Mouse (Mus musculus) forelimb bud, embryonic 11.5 days (tissue): ENCODE measurements at regions not wholly inside any gene's neighbourhood (a gene's known extent, or its start where the extent isn't known, plus 50 kb on each side); places are given as distances from the start of the nearest gene placed in this dataset.

Experiments used
- DNase-seq: peaks from one replicate; pipeline ENCODE4 v3.0.0-alpha.2; 2012; ENCODE audit warnings: low read depth, low spot score

DNA sequence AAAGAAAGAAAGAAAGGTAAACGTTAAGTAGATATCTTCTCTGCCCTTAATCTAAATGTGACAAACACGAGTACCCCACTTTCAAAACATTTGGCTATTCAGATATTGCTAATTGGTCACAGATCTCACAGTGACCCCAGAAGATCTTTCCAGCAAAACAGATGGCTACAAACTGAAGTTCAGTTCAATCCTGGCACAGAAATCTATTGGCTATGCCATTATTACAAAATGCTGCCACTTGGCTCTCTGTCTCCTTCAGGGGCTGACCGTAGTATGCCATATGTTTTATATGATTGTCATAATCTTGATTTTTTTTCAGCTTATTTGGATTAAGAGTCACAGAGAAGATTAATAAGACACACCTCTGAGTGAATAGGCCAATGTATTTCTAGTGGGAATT, 873.2 kb downstream of the Slc22a22 start:
- DNase-seq: no peak

- DNase-seq: no peak
Measured at GRCm38 (mm10) chr15:56592656-56593055, 884.8 kb downstream of the Slc22a22 start.

DNA sequence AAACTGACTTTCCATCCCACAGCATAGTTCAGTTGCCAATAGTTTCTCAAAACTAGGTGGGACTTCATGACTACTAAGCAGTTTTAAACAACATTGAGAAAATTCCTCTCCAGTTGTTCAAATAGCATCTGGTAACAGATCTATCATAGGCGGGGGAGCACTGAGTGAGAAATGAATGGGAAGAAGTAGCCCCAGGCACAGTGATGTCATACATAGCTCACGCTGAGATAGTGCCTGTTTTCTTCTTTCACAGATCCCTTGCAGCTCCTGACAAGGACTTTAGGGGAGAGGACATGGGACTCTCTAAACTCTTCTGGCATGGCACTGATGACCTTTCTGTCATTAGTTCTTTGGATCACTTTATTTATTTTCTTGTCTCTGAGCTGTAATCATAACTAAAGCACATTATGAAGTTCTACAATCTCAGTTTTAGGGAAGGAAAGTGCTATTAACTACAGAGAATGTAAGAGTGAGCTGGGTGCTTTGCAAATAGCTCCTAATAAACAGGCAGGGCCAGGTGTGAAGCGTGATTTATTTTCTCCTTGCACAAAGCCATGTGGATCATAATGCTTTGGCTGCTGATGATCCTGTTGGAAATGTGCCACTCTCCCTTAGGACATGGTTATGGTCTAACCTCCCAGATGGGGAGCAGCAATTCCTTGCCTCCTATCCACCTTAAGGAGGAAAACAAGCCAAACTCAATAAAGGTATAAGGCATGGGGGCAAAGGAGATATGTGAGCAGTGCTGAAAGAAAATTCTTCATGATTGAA, 896.5 kb downstream of the Slc22a22 start:
- DNase-seq: no peak

- no peak for DNase-seq
Measured at GRCm38 (mm10) chr15:56563192-56563591, 914.2 kb downstream of the Slc22a22 start.

- no peak for DNase-seq
Measured at GRCm38 (mm10) chr15:56562785-56563184, 914.6 kb downstream of the Slc22a22 start.

DNA sequence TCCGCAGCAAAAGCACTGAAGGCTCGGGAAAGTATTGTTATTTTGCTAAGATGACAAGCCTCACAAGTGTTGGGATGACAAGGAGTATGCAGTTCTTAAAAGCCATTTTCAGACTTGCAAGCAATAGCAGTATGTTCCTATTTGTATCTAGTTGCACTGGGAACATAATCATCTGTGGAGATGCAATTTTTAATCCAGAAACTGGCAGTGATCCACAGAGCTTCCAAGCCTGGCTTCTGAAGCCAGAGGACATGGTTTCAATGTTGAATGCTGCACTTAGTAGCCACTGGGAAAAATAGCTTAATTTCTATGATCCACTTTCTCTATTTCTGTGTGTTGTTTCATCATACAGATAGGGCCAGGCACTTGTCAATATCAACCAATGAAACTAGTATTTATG, 915.3 kb downstream of the Slc22a22 start:
- DNase-seq: no peak

DNA sequence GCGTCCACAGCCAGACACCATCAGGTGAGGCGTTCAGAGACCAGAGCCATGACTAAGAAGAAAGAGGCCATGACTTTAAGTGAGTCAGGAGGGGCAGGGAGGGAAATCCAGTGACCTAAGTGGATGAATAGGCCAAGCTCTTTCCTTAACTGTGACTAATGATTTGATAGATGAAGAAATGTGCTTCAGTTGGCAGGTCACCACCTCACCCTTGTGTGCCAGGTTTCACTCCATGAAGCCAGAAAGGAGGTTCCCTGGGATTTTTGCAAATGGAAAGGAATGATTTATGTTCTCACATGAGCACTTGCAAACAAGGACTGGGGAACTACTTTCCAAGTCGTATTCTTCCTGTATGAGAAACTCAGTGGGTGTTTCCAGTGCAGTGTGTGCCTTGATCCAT, 923.0 kb downstream of the Slc22a22 start:
- no peak for DNase-seq

DNA sequence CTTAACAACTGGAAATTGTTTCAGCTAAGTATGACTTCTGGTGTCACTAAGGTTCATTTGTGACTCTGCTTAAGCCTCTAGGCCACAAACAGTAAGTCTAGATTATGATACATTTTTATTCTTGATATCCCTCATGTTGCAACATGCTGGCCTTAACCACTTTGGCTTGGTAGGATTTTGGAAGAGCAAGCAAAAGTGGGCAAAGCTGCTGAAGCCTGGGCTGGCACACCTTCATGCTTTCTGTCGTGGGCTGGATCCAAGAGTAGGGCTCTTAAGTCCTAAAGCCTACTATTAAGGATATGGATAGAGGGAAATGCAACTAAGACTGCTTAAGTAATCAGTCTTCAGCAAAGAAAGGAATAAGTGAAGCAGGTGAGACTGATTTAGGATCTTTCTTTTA, 923.6 kb downstream of the Slc22a22 start:
- no peak for DNase-seq

- DNase-seq: no peak
Measured at GRCm38 (mm10) chr15:56531529-56531928, 945.9 kb downstream of the Slc22a22 start.

DNA sequence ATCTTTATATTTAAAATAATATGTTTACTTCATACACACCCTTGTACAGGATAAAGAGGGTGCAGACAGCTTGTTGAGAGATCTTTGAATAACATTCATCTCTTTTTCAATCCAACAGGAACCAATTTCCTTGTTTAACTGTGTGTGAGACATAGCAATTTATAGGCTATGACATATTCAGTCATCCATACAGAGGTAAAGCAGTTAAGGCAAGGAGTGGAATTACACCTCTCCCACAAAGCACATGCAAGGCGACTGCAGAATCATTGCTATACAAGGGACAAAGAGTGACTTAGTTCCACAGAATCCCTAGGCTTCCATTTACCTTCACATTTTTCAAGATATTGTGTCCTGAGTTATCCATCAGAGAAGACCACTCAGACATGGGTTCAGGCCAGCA, 959.0 kb downstream of the Slc22a22 start:
- DNase-seq: no peak

DNA sequence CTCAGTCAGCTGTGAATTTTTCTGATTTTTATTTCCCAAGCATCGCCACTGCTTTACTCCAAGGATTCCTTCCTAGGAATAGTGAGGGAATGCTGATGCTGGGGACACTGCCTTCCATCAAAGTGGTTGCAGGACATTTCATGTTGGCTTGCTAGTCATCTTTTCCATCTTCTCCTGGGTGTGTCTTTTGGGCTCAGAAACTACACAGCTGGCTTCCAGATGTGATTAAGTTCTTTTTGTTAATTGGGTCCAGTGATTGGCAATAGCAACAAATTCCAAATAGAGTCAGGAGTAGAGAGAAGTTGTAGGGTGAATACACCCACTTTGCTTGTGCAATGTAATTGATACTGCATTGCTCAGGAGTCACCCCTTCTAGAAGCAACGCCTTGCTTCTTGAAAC, 961.3 kb downstream of the Slc22a22 start:
- no peak for DNase-seq

GRCm38 (mm10) chr15:56498774-56499173, 978.7 kb downstream of the Slc22a22 start:
- DNase-seq: no peak

DNA sequence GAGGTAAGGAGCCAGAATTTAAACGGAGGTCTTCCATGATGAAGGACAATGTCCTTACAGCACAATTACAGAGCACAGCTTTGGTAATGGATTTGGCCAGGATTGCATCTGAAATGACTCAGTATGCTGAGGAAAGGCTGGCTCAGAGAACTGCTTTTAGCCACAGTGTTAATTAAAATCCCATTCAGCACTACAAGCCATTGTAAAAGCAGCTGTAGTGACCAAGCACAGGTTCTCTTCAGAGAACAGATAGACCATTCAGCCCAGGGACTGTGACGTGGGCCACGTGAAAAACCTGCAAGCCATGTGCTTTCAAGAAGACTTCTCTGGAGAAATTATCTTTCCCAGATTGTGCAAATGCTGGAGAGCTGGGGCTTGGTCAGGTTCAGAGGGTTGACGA, 979.7 kb downstream of the Slc22a22 start:
- DNase-seq: no peak

DNA sequence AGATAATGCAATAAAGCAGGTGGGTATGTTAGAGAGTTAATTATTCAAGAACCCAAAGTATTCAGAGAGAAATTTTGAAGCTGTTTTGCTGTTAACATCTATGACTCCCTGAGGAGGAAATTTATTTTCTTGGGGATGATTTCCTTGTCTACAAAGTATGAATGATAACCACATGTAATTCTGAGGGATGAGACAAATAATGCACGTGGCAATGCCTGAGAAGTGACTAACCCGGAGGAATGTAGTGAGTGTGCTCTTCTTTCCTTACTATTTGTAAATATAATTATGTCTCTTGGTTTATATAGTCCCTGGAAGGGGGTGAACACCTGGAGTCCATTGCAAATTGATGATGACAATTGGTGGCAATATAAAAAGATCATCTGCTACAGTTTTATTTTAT, 981.1 kb downstream of the Slc22a22 start:
- DNase-seq: no peak

DNA sequence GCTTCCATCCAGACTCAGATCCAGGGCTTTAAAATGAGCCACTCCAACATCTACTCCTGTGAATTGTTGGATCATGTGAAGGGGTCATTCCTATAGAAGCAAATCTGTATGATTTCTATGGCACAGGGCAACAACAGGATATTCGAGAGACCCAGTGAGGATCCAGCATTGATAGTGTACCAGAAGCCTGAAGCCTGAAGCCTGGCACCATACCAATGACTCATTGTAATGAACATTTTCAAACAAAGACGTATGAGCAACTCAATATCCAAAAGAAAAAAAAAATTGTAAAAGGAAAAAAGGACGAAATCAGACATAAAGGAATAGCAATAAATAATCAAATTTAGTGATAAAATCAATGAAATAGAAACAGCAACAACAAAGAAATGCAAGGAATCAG, 991.5 kb downstream of the Slc22a22 start:
- DNase-seq: no peak

DNA sequence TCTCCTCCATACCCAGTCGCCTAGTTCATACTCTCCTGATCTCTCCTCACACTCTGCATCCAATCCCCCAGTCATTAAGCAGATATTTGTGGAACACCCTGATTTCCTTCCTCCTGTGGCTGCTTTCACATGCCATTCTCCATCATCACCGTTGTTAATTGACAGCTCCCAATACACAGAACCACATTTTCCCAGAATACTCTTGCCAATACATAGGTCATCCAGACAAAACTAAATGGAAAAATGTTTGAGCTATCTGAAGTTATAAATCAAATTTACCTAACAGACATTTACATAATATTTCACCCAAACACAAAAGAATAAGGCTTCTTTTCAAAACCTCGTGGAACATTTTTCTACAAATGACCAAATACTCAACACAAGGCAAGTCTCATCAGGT, 992.7 kb downstream of the Slc22a22 start:
- DNase-seq: no peak

GRCm38 (mm10) chr15:56479682-56480081, 997.7 kb downstream of the Slc22a22 start:
- peak; percentile 64 for DNase-seq

- DNase-seq: peak; percentile 19
Measured at GRCm38 (mm10) chr15:56479015-56479414, 998.4 kb downstream of the Slc22a22 start.

- DNase-seq: no peak
Measured at GRCm38 (mm10) chr15:56473679-56474078, 1003.7 kb downstream of the Slc22a22 start.

GRCm38 (mm10) chr15:56451881-56452280, 1025.5 kb downstream of the Slc22a22 start:
- DNase-seq: no peak

DNA sequence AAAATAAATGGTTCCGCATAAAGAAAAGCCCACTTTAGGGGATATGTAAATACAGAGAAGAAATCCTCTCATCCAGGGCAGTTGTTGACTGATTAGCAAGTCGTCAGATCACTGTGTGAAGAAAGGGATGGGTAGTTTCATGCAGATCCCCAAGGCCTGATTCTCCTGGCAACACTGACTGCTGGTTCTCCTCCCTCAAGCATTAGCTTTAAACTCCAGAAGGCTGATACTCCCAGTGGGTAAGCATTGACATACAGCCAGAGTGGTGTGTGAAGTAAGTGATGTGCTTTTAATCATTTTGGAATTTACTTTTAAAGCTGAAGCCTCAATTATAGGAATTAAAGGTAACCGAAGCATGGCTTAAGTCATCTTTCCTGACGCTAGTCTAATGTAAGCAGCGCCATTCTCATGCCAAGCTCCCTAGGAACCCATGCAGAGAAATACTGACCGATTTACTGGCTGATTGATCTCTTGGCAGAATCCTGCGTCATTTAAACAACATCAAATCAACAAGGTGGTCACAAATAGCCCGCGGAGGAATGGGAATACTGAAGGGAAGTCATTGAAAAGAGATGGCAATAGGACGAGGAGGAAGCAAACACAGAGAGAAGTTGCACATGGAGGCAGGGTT, 1029.3 kb downstream of the Slc22a22 start:
- no peak for DNase-seq

GRCm38 (mm10) chr15:56440171-56440570, 1037.3 kb downstream of the Slc22a22 start:
- no peak for DNase-seq

GRCm38 (mm10) chr15:56438370-56438769, 1039.1 kb downstream of the Slc22a22 start:
- no peak for DNase-seq
